Mouse (Mus musculus) neutrophil, adult 83 days (primary cell): ENCODE data around the gene Fgf16. TPM values are rescaled to one million over a fixed set of nuclear protein-coding genes. Genes with fewer than 3 reads are reported as not detected.

ENCODE experiments used
- total RNA-seq, 2 experiments: library from RNA; stranded (reverse); gene quantifications; one replicate each; pipeline ENCODE4 v1.2.4; 2023

The Fgf16 gene
- total RNA-seq = not detected

DNA sequence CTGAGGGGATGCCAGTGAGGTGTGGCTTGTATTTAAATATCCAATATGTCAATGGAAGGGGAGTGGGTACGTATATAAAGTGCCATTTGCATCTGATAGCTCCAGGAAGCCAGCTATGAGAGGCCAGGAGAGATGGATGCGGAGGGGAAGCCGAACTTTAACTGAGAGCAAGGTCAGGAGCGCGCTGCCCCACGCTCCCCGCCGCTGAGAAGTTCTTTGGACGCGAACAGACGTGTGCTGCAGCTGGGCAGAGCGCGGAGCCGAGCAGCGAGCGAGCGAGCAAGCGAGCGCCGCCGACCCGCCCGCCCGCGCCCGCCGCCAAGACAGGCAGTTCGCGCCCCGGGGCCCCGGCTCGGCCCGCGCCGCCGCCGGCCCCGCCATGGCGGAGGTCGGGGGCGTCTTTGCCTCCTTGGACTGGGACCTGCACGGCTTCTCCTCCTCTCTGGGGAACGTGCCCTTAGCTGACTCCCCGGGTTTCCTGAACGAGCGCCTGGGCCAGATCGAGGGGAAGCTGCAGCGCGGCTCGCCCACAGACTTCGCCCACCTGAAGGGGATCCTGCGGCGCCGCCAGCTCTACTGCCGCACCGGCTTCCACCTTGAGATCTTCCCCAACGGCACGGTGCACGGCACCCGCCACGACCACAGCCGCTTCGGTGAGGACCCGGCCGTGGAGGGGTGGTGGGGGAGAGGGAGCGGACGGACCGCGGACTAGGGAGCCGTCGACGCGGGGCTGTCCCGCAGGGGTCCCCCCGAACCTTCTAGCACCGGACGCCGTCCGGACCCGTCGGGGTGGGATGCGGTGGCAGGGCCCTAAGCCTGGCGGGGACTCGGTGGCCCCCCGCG lies at the start of gene Fgf16:
Gene Fgf16, plus strand, starts transcription at position 118 of the 843 bp plus-strand sequence.

Other genes with a start within 250 kb of the Fgf16 start
- 100 to 1,000 TPM; 126 to 145 TPM for gene Atrx, start 165.1 kb downstream of the Fgf16 start, total RNA-seq
- 10 to 100 TPM; 38.2 to 38.9 TPM for gene Magt1, start 247.6 kb downstream of the Fgf16 start, total RNA-seq